ENCODE assay signal across 8 mouse cellular contexts in genomic region chr4:133083991-133084861, GRCm38 (mm10). TPM values are rescaled to one million over a fixed set of nuclear protein-coding genes. Genes with fewer than 3 reads are reported as not detected.
DNase-seq lines count a peak whose midpoint lies in the region; ATAC-seq and TF ChIP-seq lines count a peak whose summit lies in the region.

No protein-coding gene starts in this region.

- peaks cover 25% of the 10 kb centered on the region for H3K36me3 ChIP-seq in E14TG2a.4 (ENCODE audit: insufficient read depth, low read length)
- peaks cover 12% of the 10 kb centered on the region; the same call in 1 of the 2 replicates for H3K36me3 ChIP-seq in embryonic facial prominence, embryonic 15.5 days
- H3K36me3 ChIP-seq in midbrain, embryonic 14.5 days (ENCODE audit: control insufficient read depth, insufficient read depth, low read length): no peaks in the 10 kb centered on the region; the same call in 1 of the 2 replicates

- peak overlapping the region; percentile 94 for H3K4me2 ChIP-seq in embryonic facial prominence, embryonic 15.5 days (replicated peaks)
- H3K4me2 ChIP-seq in midbrain, embryonic 14.5 days (ENCODE audit: low read length): peak overlapping the region; percentile 74

- H3K9ac ChIP-seq in embryonic facial prominence, embryonic 15.5 days: no peak overlapping the region
- H3K9ac ChIP-seq in midbrain, embryonic 14.5 days (replicated peaks; ENCODE audit: low read length): peak overlapping the region; percentile 29; the same call in 1 of the 2 replicates

- intact Hi-C loops in heart, postnatal 10 days (cut with DNase I): no loop called here

- peak overlapping the region; percentile 87 for H3K27ac ChIP-seq in embryonic facial prominence, embryonic 15.5 days (replicated peaks)
- H3K27ac ChIP-seq in midbrain, embryonic 14.5 days (replicated peaks; ENCODE audit: low read depth, low read length): peak overlapping the region; percentile 71

- H3K4me3 ChIP-seq in E14TG2a.4 (replicated peaks; ENCODE audit: low read length): peak overlapping the region; percentile 79
- peak overlapping the region; percentile 41 for H3K4me3 ChIP-seq in embryonic facial prominence, embryonic 15.5 days (replicated peaks)
- no peak overlapping the region for H3K4me3 ChIP-seq in midbrain, embryonic 14.5 days (replicated peaks; ENCODE audit: low read depth, low read length)

- H3K9me3 ChIP-seq in E14TG2a.4 (ENCODE audit: low read length): no peaks in the 10 kb centered on the region
- no peaks in the 10 kb centered on the region for H3K9me3 ChIP-seq in embryonic facial prominence, embryonic 15.5 days (replicated peaks)
- H3K9me3 ChIP-seq in midbrain, embryonic 14.5 days (ENCODE audit: control insufficient read depth, low read length): no peaks in the 10 kb centered on the region

- TF ChIP-seq CTCF in E14TG2a.4 (conservative IDR thresholded peaks at IDR 0.05; ENCODE audit: low read length): no peak

- 9% methylated on average over 3 of the region's 3 CpGs for WGBS in embryonic facial prominence, embryonic 15.5 days
- 29% methylated on average over 3 of the region's 3 CpGs for WGBS in midbrain, embryonic 14.5 days

- peaks cover 88% of the 10 kb centered on the region for H3K4me1 ChIP-seq in E14TG2a.4 (replicated peaks; ENCODE audit: low read depth, low read length)
- peaks cover 54% of the 10 kb centered on the region for H3K4me1 ChIP-seq in embryonic facial prominence, embryonic 15.5 days
- H3K4me1 ChIP-seq in midbrain, embryonic 14.5 days (ENCODE audit: control insufficient read depth, insufficient read depth, low read length): peaks cover 29% of the 10 kb centered on the region

- no peaks in the 10 kb centered on the region for H3K27me3 ChIP-seq in E14TG2a.4 (ENCODE audit: insufficient read depth, low read length)
- H3K27me3 ChIP-seq in embryonic facial prominence, embryonic 15.5 days: no peaks in the 10 kb centered on the region
- H3K27me3 ChIP-seq in midbrain, embryonic 14.5 days (ENCODE audit: control insufficient read depth, insufficient read depth, low read length): no peaks in the 10 kb centered on the region

- peak; percentile 78 for DNase-seq in Muller cell, postnatal 12 days (ENCODE audit: inconsistent ontology term)
- peak; percentile 91 to 92 for DNase-seq in heart, postnatal 10 days
- peak; percentile 92 for DNase-seq in kidney, postnatal 14 days
- no peak for DNase-seq in midbrain, embryonic 14.5 days
- no peak for DNase-seq in right cerebral cortex, postnatal 25 days
- no peak for DNase-seq in urinary bladder, postnatal 10 days (ENCODE audit: low spot score)

- peak; percentile 59 for ATAC-seq in embryonic facial prominence, embryonic 15.5 days (ENCODE audit: insufficient number of reproducible peaks, low FRiP score, low TSS enrichment, low read depth)
- ATAC-seq in midbrain, embryonic 14.5 days (ENCODE audit: low FRiP score, low TSS enrichment): 0 out of 2 replicates have a peak, but pooled peaks have one; percentile 15

RNA-seq across cellular contexts. Expression of gene Wasf2, which starts 46.1 kb away (rescaled TPM):
- polyA plus RNA-seq in embryonic facial prominence, embryonic 15.5 days (2015; fragmentation: Nextera tagmentation; extraction: Ambion mirVana): 116 and 118 TPM in 2 replicates
- total RNA-seq in heart, postnatal 10 days (2021): 100 to 1,000 TPM; 134 to 164 TPM
- 19.6 and 23.1 TPM in 2 replicates for polyA plus RNA-seq in midbrain, embryonic 14.5 days (2014; fragmentation: Nextera tagmentation; extraction: Ambion mirVana)

Comparison
In these comparisons a context has a peak if more than half of its experiments do, and no peak if none do; other contexts are left out.
1. DNase-seq: peak in Muller cell, postnatal 12 days (single experiment), heart, postnatal 10 days (2 of 2) and kidney, postnatal 14 days (single experiment); none in midbrain, embryonic 14.5 days (single experiment), right cerebral cortex, postnatal 25 days (single experiment) and urinary bladder, postnatal 10 days (single experiment).